8 mouse cellular contexts compared by ENCODE assay signal in the genomic region with DNA sequence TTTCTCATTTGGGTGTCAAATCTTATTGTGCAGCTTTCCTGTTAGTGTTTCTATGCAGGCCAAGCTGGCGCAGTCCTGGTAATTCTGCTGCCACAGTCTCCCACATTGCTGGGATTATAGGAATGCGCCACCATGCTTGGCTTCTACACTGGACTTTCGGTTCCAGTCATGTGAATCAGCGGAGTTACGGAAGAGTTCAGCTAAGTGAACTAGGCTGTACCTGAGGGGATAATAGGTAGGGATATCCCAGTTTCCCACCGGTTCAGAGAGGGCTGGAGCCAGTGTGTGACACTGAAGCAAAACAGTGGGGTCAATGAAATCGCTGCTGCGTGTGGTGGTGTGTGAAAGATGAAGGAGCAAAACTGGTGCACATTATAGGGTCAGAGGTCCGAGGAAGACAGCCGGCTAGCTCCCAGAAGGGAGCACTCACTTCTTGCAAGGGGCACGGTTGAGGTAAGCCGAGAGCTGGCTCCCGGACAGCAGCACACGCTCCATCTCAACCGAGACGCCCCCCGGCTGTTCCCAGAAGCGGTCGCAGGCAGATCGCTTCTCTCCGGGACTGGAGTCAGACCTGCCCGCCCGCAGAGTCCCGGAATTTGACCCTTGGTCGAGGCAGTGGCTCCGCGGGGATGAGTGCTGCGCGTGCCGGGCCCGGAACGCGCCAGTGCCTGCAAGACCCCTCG. TPM values are rescaled to one million over a fixed set of nuclear protein-coding genes. Genes with fewer than 3 reads are reported as not detected.
DNase-seq lines count a peak whose midpoint lies in the region; ATAC-seq and TF ChIP-seq lines count a peak whose summit lies in the region.

No protein-coding gene starts in this region.

- H3K27me3 ChIP-seq in ES-Bruce4 (ENCODE audit: control insufficient read depth, insufficient read depth, low read length, poor library complexity, severe bottlenecking) = no peaks in the 10 kb centered on the region
- H3K27me3 ChIP-seq in hindbrain, embryonic 11.5 days (ENCODE audit: control insufficient read depth, insufficient read depth, low read length) = no peaks in the 10 kb centered on the region; the same call in 1 of the 2 replicates
- no peaks in the 10 kb centered on the region for H3K27me3 ChIP-seq in limb, embryonic 14.5 days (ENCODE audit: control insufficient read depth, insufficient read depth, low read length)
- no peaks in the 10 kb centered on the region for H3K27me3 ChIP-seq in stomach, postnatal 0 days (ENCODE audit: control insufficient read depth, insufficient read depth, low read length)

- peak overlapping the region; percentile 76 for H3K4me2 ChIP-seq in hindbrain, embryonic 11.5 days (replicated peaks; ENCODE audit: low read depth, low read length)
- H3K4me2 ChIP-seq in limb, embryonic 14.5 days (replicated peaks; ENCODE audit: low read depth, low read length, severe bottlenecking) = peak overlapping the region; percentile 76
- peak overlapping the region; percentile 63 for H3K4me2 ChIP-seq in stomach, postnatal 0 days (replicated peaks; ENCODE audit: low read depth)

- no peak for TF ChIP-seq POLR2A in ES-Bruce4 (IDR thresholded peaks at IDR 0.05; ENCODE audit: insufficient read depth, low read length)
- no peak for TF ChIP-seq POLR2A in limb, embryonic 14.5 days (IDR thresholded peaks at IDR 0.05; ENCODE audit: borderline replicate concordance, extremely low read depth, insufficient read depth, insufficient read length)

- H3K4me1 ChIP-seq in ES-Bruce4 (ENCODE audit: control insufficient read depth, insufficient read depth, low read length) = no peaks in the 10 kb centered on the region
- peaks cover 6% of the 10 kb centered on the region for H3K4me1 ChIP-seq in hindbrain, embryonic 11.5 days (replicated peaks; ENCODE audit: control insufficient read depth, insufficient read depth, low read length)
- peaks cover 5% of the 10 kb centered on the region; the same call in 1 of the 2 replicates for H3K4me1 ChIP-seq in limb, embryonic 14.5 days (ENCODE audit: control insufficient read depth, insufficient read depth, low read length)
- H3K4me1 ChIP-seq in stomach, postnatal 0 days (replicated peaks; ENCODE audit: control insufficient read depth, insufficient read depth) = no peaks in the 10 kb centered on the region

- H3K9ac ChIP-seq in ES-Bruce4 (ENCODE audit: low read depth, poor library complexity, severe bottlenecking) = peak overlapping the region; percentile 71
- H3K9ac ChIP-seq in hindbrain, embryonic 11.5 days (ENCODE audit: low read depth, low read length) = peak overlapping the region; percentile 90
- peak overlapping the region; percentile 79 for H3K9ac ChIP-seq in limb, embryonic 14.5 days (ENCODE audit: low read depth, low read length, severe bottlenecking)
- H3K9ac ChIP-seq in stomach, postnatal 0 days (ENCODE audit: low read length) = peak overlapping the region; percentile 92

- H3K9me3 ChIP-seq in ES-Bruce4 (replicated peaks; ENCODE audit: control insufficient read depth, insufficient read depth, low read length, poor library complexity, severe bottlenecking) = no peaks in the 10 kb centered on the region
- H3K9me3 ChIP-seq in hindbrain, embryonic 11.5 days (ENCODE audit: control insufficient read depth, low read length) = no peaks in the 10 kb centered on the region
- H3K9me3 ChIP-seq in limb, embryonic 14.5 days (ENCODE audit: control insufficient read depth, low read length) = no peaks in the 10 kb centered on the region
- H3K9me3 ChIP-seq in stomach, postnatal 0 days (ENCODE audit: control insufficient read depth, low read length) = no peaks in the 10 kb centered on the region

- no peaks in the 10 kb centered on the region for H3K36me3 ChIP-seq in ES-Bruce4 (ENCODE audit: control insufficient read depth, insufficient read depth, low read length, poor library complexity, severe bottlenecking)
- no peaks in the 10 kb centered on the region for H3K36me3 ChIP-seq in hindbrain, embryonic 11.5 days (ENCODE audit: control insufficient read depth, insufficient read depth, low read length)
- H3K36me3 ChIP-seq in limb, embryonic 14.5 days (ENCODE audit: control insufficient read depth, insufficient read depth, low read length) = 0 out of 2 replicates have a peak, but pooled peaks cover 2% of the 10 kb centered on the region
- no peaks in the 10 kb centered on the region for H3K36me3 ChIP-seq in stomach, postnatal 0 days (ENCODE audit: control insufficient read depth, insufficient read depth, low read length)

- no peak for TF ChIP-seq EP300 in ES-Bruce4 (IDR thresholded peaks at IDR 0.05; ENCODE audit: insufficient read depth, low read depth, low read length)
- no peak for TF ChIP-seq EP300 in stomach, postnatal 0 days (optimal IDR thresholded peaks at IDR 0.05)

- H3K4me3 ChIP-seq in ES-Bruce4 (ENCODE audit: low read depth, low read length) = peak overlapping the region; percentile 85
- peak overlapping the region; percentile 82 for H3K4me3 ChIP-seq in hindbrain, embryonic 11.5 days (ENCODE audit: low read depth, low read length)
- peak overlapping the region; percentile 80 for H3K4me3 ChIP-seq in limb, embryonic 14.5 days (replicated peaks; ENCODE audit: low read length)
- peak overlapping the region; percentile 73 for H3K4me3 ChIP-seq in stomach, postnatal 0 days (ENCODE audit: low read depth, low read length)

- no peak overlapping the region for H3K27ac ChIP-seq in ES-Bruce4 (ENCODE audit: insufficient read depth, low read length)
- peak overlapping the region; percentile 89 for H3K27ac ChIP-seq in hindbrain, embryonic 11.5 days (ENCODE audit: low read depth, low read length)
- H3K27ac ChIP-seq in limb, embryonic 14.5 days (replicated peaks; ENCODE audit: low read depth, low read length) = peak overlapping the region; percentile 84
- H3K27ac ChIP-seq in stomach, postnatal 0 days (replicated peaks) = peak overlapping the region; percentile 86

- TF ChIP-seq CTCF in ES-Bruce4 (IDR thresholded peaks at IDR 0.05; ENCODE audit: low read depth, low read length) = no peak
- TF ChIP-seq CTCF in stomach, postnatal 0 days (IDR thresholded peaks at IDR 0.05; ENCODE audit: low read depth) = no peak

- ATAC-seq in cerebellum, adult (ENCODE audit: insufficient number of reproducible peaks, low FRiP score, low TSS enrichment) = peak; percentile 4; the same call in 1 of the 2 replicates
- ATAC-seq in hindbrain, embryonic 11.5 days (ENCODE audit: low FRiP score) = no peak; the same call in 1 of the 2 replicates
- ATAC-seq in limb, embryonic 14.5 days (ENCODE audit: low FRiP score, low read depth) = peak; percentile 25
- peak; percentile 41 for ATAC-seq in stomach, postnatal 0 days (ENCODE audit: low FRiP score, low TSS enrichment)

- 6% methylated on average over 33 of the region's 34 CpGs for WGBS in hindbrain, embryonic 11.5 days
- 7% methylated on average over 26 of the region's 34 CpGs for WGBS in limb, embryonic 14.5 days
- 4% methylated on average over 34 of the region's 34 CpGs for WGBS in stomach, postnatal 0 days

- no peak for DNase-seq in cerebellum, adult 11 months
- no peak for DNase-seq in hindbrain, embryonic 11.5 days (ENCODE audit: low spot score)
- DNase-seq in limb, embryonic 14.5 days (ENCODE audit: low spot score) = peak; percentile 14
- DNase-seq in stomach, postnatal 0 days (ENCODE audit: low spot score) = no peak
- DNase-seq in adrenal gland, adult 8-10 months = no peak
- no peak for DNase-seq in left cerebral cortex, adult 11 months (ENCODE audit: low spot score)

RNA-seq across cellular contexts. Expression of gene Hint2, which starts 0.5 kb away (rescaled TPM):
- polyA plus RNA-seq in ES-Bruce4 (2011; ENCODE audit: insufficient read depth, insufficient read length, low read depth, missing spikeins) = 30.1 and 33.4 TPM in 2 replicates
- 69.9 and 70.2 TPM in 2 replicates for polyA plus RNA-seq in hindbrain, embryonic 11.5 days (2014; fragmentation: Nextera tagmentation; extraction: Ambion mirVana)
- polyA plus RNA-seq in limb, embryonic 14.5 days (2012; rRNA removed) = 58.3 and 63.2 TPM in 2 replicates
- polyA plus RNA-seq in limb, embryonic 14.5 days (2014; fragmentation: Nextera tagmentation; extraction: Ambion mirVana) = 73.8 and 87.6 TPM in 2 replicates
- polyA plus RNA-seq in stomach, postnatal 0 days (2015; fragmentation: Nextera tagmentation; extraction: Ambion mirVana) = 150 and 152 TPM in 2 replicates
- total RNA-seq in adrenal gland, adult 8-10 months (2022) = 100 to 1,000 TPM in 1 of 4 experiments, 10 to 100 TPM in 3; 80.8 to 112 (median 97.8) TPM

RNA-seq across cellular contexts. Expression of gene Spag8, which starts 2.4 kb away (rescaled TPM):
- 0.50 and 0.97 TPM in 2 replicates for polyA plus RNA-seq in ES-Bruce4 (2011; ENCODE audit: insufficient read depth, insufficient read length, low read depth, missing spikeins)
- polyA plus RNA-seq in hindbrain, embryonic 11.5 days (2014; fragmentation: Nextera tagmentation; extraction: Ambion mirVana) = 5.7 and 6.5 TPM in 2 replicates
- 1.8 and 2.5 TPM in 2 replicates for polyA plus RNA-seq in limb, embryonic 14.5 days (2012; rRNA removed)
- polyA plus RNA-seq in limb, embryonic 14.5 days (2014; fragmentation: Nextera tagmentation; extraction: Ambion mirVana) = 0.58 and 0.61 TPM in 2 replicates
- 0.23 and 0.38 TPM in 2 replicates for polyA plus RNA-seq in stomach, postnatal 0 days (2015; fragmentation: Nextera tagmentation; extraction: Ambion mirVana)
- 1 to 10 TPM in 3 of 4 experiments, under 1 TPM in 1; 0.58 to 2.3 (median 1.4) TPM for total RNA-seq in adrenal gland, adult 8-10 months (2022)

RNA-seq across cellular contexts. Expression of gene Tmem8b, which starts 13.0 kb away (rescaled TPM):
- 4.5 and 5.0 TPM in 2 replicates for polyA plus RNA-seq in ES-Bruce4 (2011; ENCODE audit: insufficient read depth, insufficient read length, low read depth, missing spikeins)
- 5.7 and 7.2 TPM in 2 replicates for polyA plus RNA-seq in hindbrain, embryonic 11.5 days (2014; fragmentation: Nextera tagmentation; extraction: Ambion mirVana)
- 16.0 and 26.7 TPM in 2 replicates for polyA plus RNA-seq in limb, embryonic 14.5 days (2012; rRNA removed)
- polyA plus RNA-seq in limb, embryonic 14.5 days (2014; fragmentation: Nextera tagmentation; extraction: Ambion mirVana) = 3.8 and 5.2 TPM in 2 replicates
- 2.0 and 2.4 TPM in 2 replicates for polyA plus RNA-seq in stomach, postnatal 0 days (2015; fragmentation: Nextera tagmentation; extraction: Ambion mirVana)
- total RNA-seq in adrenal gland, adult 8-10 months (2022) = 10 to 100 TPM in 2 of 4 experiments, 1 to 10 TPM in 2; 6.0 to 10.9 (median 8.3) TPM

RNA-seq across cellular contexts. Expression of gene Fam221b, which starts 13.1 kb away (rescaled TPM):
- polyA plus RNA-seq in ES-Bruce4 (2011; ENCODE audit: insufficient read depth, insufficient read length, low read depth, missing spikeins) = 0.19 and 0.55 TPM in 2 replicates
- 2.2 and 2.4 TPM in 2 replicates for polyA plus RNA-seq in hindbrain, embryonic 11.5 days (2014; fragmentation: Nextera tagmentation; extraction: Ambion mirVana)
- 0.40 and 0.63 TPM in 2 replicates for polyA plus RNA-seq in limb, embryonic 14.5 days (2012; rRNA removed)
- polyA plus RNA-seq in limb, embryonic 14.5 days (2014; fragmentation: Nextera tagmentation; extraction: Ambion mirVana) = 4.0 and 4.3 TPM in 2 replicates
- 3.1 and 3.6 TPM in 2 replicates for polyA plus RNA-seq in stomach, postnatal 0 days (2015; fragmentation: Nextera tagmentation; extraction: Ambion mirVana)
- under 1 TPM; 0.14 to 0.67 (median 0.41) TPM for total RNA-seq in adrenal gland, adult 8-10 months (2022)

RNA-seq across cellular contexts. Expression of gene Npr2, which starts 24.1 kb away (rescaled TPM):
- polyA plus RNA-seq in ES-Bruce4 (2011; ENCODE audit: insufficient read depth, insufficient read length, low read depth, missing spikeins) = 3.1 and 5.1 TPM in 2 replicates
- 19.9 and 25.5 TPM in 2 replicates for polyA plus RNA-seq in hindbrain, embryonic 11.5 days (2014; fragmentation: Nextera tagmentation; extraction: Ambion mirVana)
- 121 and 124 TPM in 2 replicates for polyA plus RNA-seq in limb, embryonic 14.5 days (2012; rRNA removed)
- 33.3 and 34.3 TPM in 2 replicates for polyA plus RNA-seq in limb, embryonic 14.5 days (2014; fragmentation: Nextera tagmentation; extraction: Ambion mirVana)
- 4.8 and 6.7 TPM in 2 replicates for polyA plus RNA-seq in stomach, postnatal 0 days (2015; fragmentation: Nextera tagmentation; extraction: Ambion mirVana)
- total RNA-seq in adrenal gland, adult 8-10 months (2022) = 10 to 100 TPM; 29.6 to 78.6 (median 54.0) TPM
